Mouse (Mus musculus) midbrain, embryonic 12.5 days (tissue): ENCODE measurements at regions not wholly inside any gene's neighbourhood (a gene's known extent, or its start where the extent isn't known, plus 50 kb on each side); places are given as distances from the start of the nearest gene placed in this dataset.
A peak's percentile ranks its signal among the peaks of the same experiment; 100 is the strongest.

ENCODE experiments used
- ATAC-seq: fragments of 200-750 bp; cut with Nextera tagmentation; 2 replicates; pipeline ENCODE4 v1.8.0; 2017; ENCODE audit warnings: low read depth, moderate TSS enrichment, moderate library complexity; ENCODE audit not compliant: low FRiP score
- H3K27ac ChIP-seq: fragments of 300-500 bp; sonication (generic); replicated peaks from 2 replicates; pipeline ENCODE4 v1.5.1; 2016; ENCODE audit warnings: mild to moderate bottlenecking
- H3K27me3 ChIP-seq: fragments of 300-500 bp; sonication (generic); 2 replicates; pipeline ENCODE4 v1.6.1; 2016; ENCODE audit warnings: mild to moderate bottlenecking
- H3K36me3 ChIP-seq: fragments of 300-500 bp; sonication (generic); 2 replicates; pipeline ENCODE4 v1.6.1; 2016
- H3K4me1 ChIP-seq: fragments of 300-500 bp; sonication (generic); 2 replicates; pipeline ENCODE4 v1.6.1; 2016
- H3K4me2 ChIP-seq: fragments of 300-500 bp; sonication (generic); replicated peaks from 2 replicates; pipeline ENCODE4 v1.6.1; 2016; ENCODE audit warnings: mild to moderate bottlenecking, moderate library complexity
- H3K4me3 ChIP-seq: fragments of 300-500 bp; sonication (generic); 2 replicates; pipeline ENCODE4 v1.5.1; 2016; ENCODE audit warnings: mild to moderate bottlenecking
- H3K9ac ChIP-seq: fragments of 300-500 bp; sonication (generic); replicated peaks from 2 replicates; pipeline ENCODE4 v1.6.1; 2016; ENCODE audit warnings: mild to moderate bottlenecking, moderate library complexity
- H3K9me3 ChIP-seq: fragments of 300-500 bp; sonication (generic); 2 replicates; pipeline ENCODE4 v1.6.1; 2016; ENCODE audit warnings: mild to moderate bottlenecking
- WGBS: fragments of 180-500 bp; shearing (Covaris S2); methylation state at CpG from one replicate; pipeline ENCODE4 v1.1.7; 2016; 5-methylcytosine and 5-hydroxymethylcytosine counted together

GRCm38 (mm10) chrX:17712919-17713318 is 140.8 kb upstream of the Fundc1 start:
- Histone ChIP-seq H3K36me3 (no peaks in the 10 kb centered on the region), H3K9me3 (no peaks in the 10 kb centered on the region), H3K4me3 (no peak overlapping the region), H3K9ac (no peak overlapping the region), H3K4me2 (no peak overlapping the region), H3K27ac (no peak overlapping the region), H3K4me1 (no peaks in the 10 kb centered on the region), H3K27me3 (no peaks in the 10 kb centered on the region)
- 63% methylated on average over 2 of the region's 2 CpGs for WGBS
- ATAC-seq, result no peak

- no peaks in the 10 kb centered on the region for H3K9me3 ChIP-seq
- no peak overlapping the region for H3K4me2 ChIP-seq
- 0 out of 2 replicates have a peak, but pooled peaks have one; percentile 52 for ATAC-seq
- H3K4me3 ChIP-seq, result no peak overlapping the region
- H3K27ac ChIP-seq, result no peak overlapping the region
- H3K36me3 ChIP-seq, result no peaks in the 10 kb centered on the region
- no peaks in the 10 kb centered on the region for H3K27me3 ChIP-seq
- no peaks in the 10 kb centered on the region for H3K4me1 ChIP-seq
- H3K9ac ChIP-seq, result no peak overlapping the region
Observed at GRCm38 (mm10) chrX:17712475-17712874, 140.3 kb upstream of the Fundc1 start.
